Mouse (Mus musculus): ENCODE measurements around the gene Cnot10.
"Not testable (repeated sequence)": the region's sequence is repeated elsewhere in the genome, so short reads cannot be mapped to it uniquely, and the experiment has no call there.

Gene Cnot10

GRCm38 (mm10) chr9:114650938-114651634 is 11.1 kb upstream of the Cnot10 start:
- DNase-seq (ENCODE audit: low spot score in 2 of 2) = no peak

- no peak for DNase-seq (ENCODE audit: low spot score in 2 of 2)
These were observed 9.4 kb upstream of the Cnot10 start for GRCm38 (mm10) chr9:114649371-114649770.

- DNase-seq (ENCODE audit: low spot score in 2 of 2) = not testable (repeated sequence)
These were observed 8.5 kb upstream of the Cnot10 start for GRCm38 (mm10) chr9:114648472-114648871.

- no peak for DNase-seq (ENCODE audit: low spot score in 2 of 2)
These were observed 7.8 kb upstream of the Cnot10 start for GRCm38 (mm10) chr9:114647506-114648432.

- DNase-seq (ENCODE audit: low spot score in 2 of 2) = peak; percentile 82 to 85
These were observed 6.8 kb upstream of the Cnot10 start for GRCm38 (mm10) chr9:114646556-114647505.

GRCm38 (mm10) chr9:114639186-114639748 is 717 bp downstream of the Cnot10 start:
- no peak for DNase-seq (ENCODE audit: low spot score in 2 of 2)

- DNase-seq (ENCODE audit: low spot score in 2 of 2) = no peak
These were observed 3.2 kb downstream of the Cnot10 start for GRCm38 (mm10) chr9:114636751-114637150.

- DNase-seq (ENCODE audit: low spot score in 2 of 2) = no peak
These were observed 3.8 kb downstream of the Cnot10 start for GRCm38 (mm10) chr9:114636150-114636549.

GRCm38 (mm10) chr9:114632331-114632730 is 7.7 kb downstream of the Cnot10 start:
- DNase-seq (ENCODE audit: low spot score in 2 of 2) = no peak

- DNase-seq (ENCODE audit: low spot score in 2 of 2) = no peak
These were observed 13.3 kb downstream of the Cnot10 start for GRCm38 (mm10) chr9:114626726-114627125.

- DNase-seq (ENCODE audit: low spot score in 2 of 2) = no peak
These were observed 15.8 kb downstream of the Cnot10 start for GRCm38 (mm10) chr9:114624178-114624577.

- DNase-seq (ENCODE audit: low spot score in 2 of 2) = no peak
These were observed 18.8 kb downstream of the Cnot10 start for GRCm38 (mm10) chr9:114621149-114621548.

GRCm38 (mm10) chr9:114614176-114614953 is 25.6 kb downstream of the Cnot10 start:
- DNase-seq (ENCODE audit: low spot score in 2 of 2) = peak; percentile 17 to 19

- no peak for DNase-seq (ENCODE audit: low spot score in 2 of 2)
These were observed 27.0 kb downstream of the Cnot10 start for GRCm38 (mm10) chr9:114613026-114613425.

- no peak for DNase-seq (ENCODE audit: low spot score in 2 of 2)
These were observed 27.4 kb downstream of the Cnot10 start for GRCm38 (mm10) chr9:114612566-114612965.

GRCm38 (mm10) chr9:114610266-114610665 is 29.7 kb downstream of the Cnot10 start:
- DNase-seq (ENCODE audit: low spot score in 2 of 2) = no peak

GRCm38 (mm10) chr9:114603876-114604540 is 36.0 kb downstream of the Cnot10 start:
- DNase-seq (ENCODE audit: low spot score in 2 of 2) = no peak

- DNase-seq (ENCODE audit: low spot score in 2 of 2) = no peak
These were observed 38.9 kb downstream of the Cnot10 start for GRCm38 (mm10) chr9:114601096-114601495.

GRCm38 (mm10) chr9:114585017-114585345 is 55.0 kb downstream of the Cnot10 start:
- DNase-seq (ENCODE audit: low spot score in 2 of 2) = no peak

Data from right cerebral cortex, adult 2 months (tissue).